Mouse (Mus musculus) left cerebral cortex, postnatal 25 days (tissue): ENCODE measurements at regions not wholly inside any gene's neighbourhood (a gene's known extent, or its start where the extent isn't known, plus 50 kb on each side); places are given as distances from the start of the nearest gene placed in this dataset.
A peak's percentile ranks its signal among the peaks of the same experiment; 100 is the strongest.

Source experiments
- DNase-seq, 2 experiments: peaks; one replicate each; pipeline ENCODE4 v3.0.0; 2022; ENCODE audit warnings: low spot score in 2 of 2, mixed read lengths in 1 of 2
- intact Hi-C: fragments of 180-260 bp; cut with DNase I; formaldehyde crosslinking; loops from one replicate; pipeline ENCODE4 v1.15.1; 2025

- intact Hi-C loops = no loop called here
- DNase-seq = no peak
These were observed 188.0 kb upstream of the Bcor start for GRCm38 (mm10) chrX:12348117-12348516.

- DNase-seq = no peak
- intact Hi-C loops = no loop called here
These were observed 194.7 kb upstream of the Bcor start for GRCm38 (mm10) chrX:12354875-12355274.

- intact Hi-C loops = no loop called here
- no peak for DNase-seq
These were observed 197.9 kb upstream of the Bcor start for GRCm38 (mm10) chrX:12358026-12358425.

- intact Hi-C loops = no loop called here
- DNase-seq = no peak
These were observed 205.6 kb upstream of the Bcor start for GRCm38 (mm10) chrX:12365582-12366323.

GRCm38 (mm10) chrX:12366801-12367200 is 206.6 kb upstream of the Bcor start:
- intact Hi-C loops = no loop called here
- no peak for DNase-seq

GRCm38 (mm10) chrX:12373670-12374069 is 213.5 kb upstream of the Bcor start:
- intact Hi-C loops = no loop called here
- DNase-seq = no peak

GRCm38 (mm10) chrX:12375796-12376195 is 211.8 kb upstream of the Atp6ap2 start:
- intact Hi-C loops = no loop called here
- DNase-seq = no peak

GRCm38 (mm10) chrX:12376238-12376980 is 211.2 kb upstream of the Atp6ap2 start:
- no peak for DNase-seq
- intact Hi-C loops = no loop called here

GRCm38 (mm10) chrX:12377441-12377840 is 210.2 kb upstream of the Atp6ap2 start:
- no peak for DNase-seq
- intact Hi-C loops = no loop called here

- DNase-seq = peak in 1 of 2 experiments; percentile 3
- intact Hi-C loops = no loop called here
These were observed 195.3 kb upstream of the Atp6ap2 start for GRCm38 (mm10) chrX:12392145-12392825.

GRCm38 (mm10) chrX:12409319-12409718 is 178.3 kb upstream of the Atp6ap2 start:
- intact Hi-C loops = no loop called here
- no peak for DNase-seq

- DNase-seq = no peak
- intact Hi-C loops = no loop called here
These were observed 162.0 kb upstream of the Atp6ap2 start for GRCm38 (mm10) chrX:12425566-12425965.

- intact Hi-C loops = no loop called here
- no peak for DNase-seq
These were observed 160.9 kb upstream of the Atp6ap2 start for GRCm38 (mm10) chrX:12426664-12427063.

GRCm38 (mm10) chrX:12432289-12432688 is 155.3 kb upstream of the Atp6ap2 start:
- intact Hi-C loops = no loop called here

GRCm38 (mm10) chrX:12435656-12436055 is 151.9 kb upstream of the Atp6ap2 start:
- intact Hi-C loops = no loop called here
- DNase-seq = no peak

More at GRCm38 (mm10) chrX:12432289-12432688, 155.3 kb upstream of the Atp6ap2 start:
- DNase-seq = no peak

GRCm38 (mm10) chrX:12436106-12436505 is 151.5 kb upstream of the Atp6ap2 start:
- DNase-seq = peak; percentile 2 to 14
- intact Hi-C loops = no loop called here

- DNase-seq = peak; percentile 13 to 76
- intact Hi-C loops = no loop called here
These were observed 148.2 kb upstream of the Atp6ap2 start for GRCm38 (mm10) chrX:12439447-12439846.

GRCm38 (mm10) chrX:12443794-12444193 is 143.8 kb upstream of the Atp6ap2 start:
- DNase-seq = no peak
- intact Hi-C loops = no loop called here

GRCm38 (mm10) chrX:12445093-12445492 is 142.5 kb upstream of the Atp6ap2 start:
- no peak for DNase-seq
- intact Hi-C loops = no loop called here

GRCm38 (mm10) chrX:12447962-12448361 is 139.6 kb upstream of the Atp6ap2 start:
- DNase-seq = no peak
- intact Hi-C loops = no loop called here

GRCm38 (mm10) chrX:12449688-12450087 is 137.9 kb upstream of the Atp6ap2 start:
- intact Hi-C loops = no loop called here
- no peak for DNase-seq
